Mouse (Mus musculus): ENCODE results near the gene Cdk19.

DNA sequence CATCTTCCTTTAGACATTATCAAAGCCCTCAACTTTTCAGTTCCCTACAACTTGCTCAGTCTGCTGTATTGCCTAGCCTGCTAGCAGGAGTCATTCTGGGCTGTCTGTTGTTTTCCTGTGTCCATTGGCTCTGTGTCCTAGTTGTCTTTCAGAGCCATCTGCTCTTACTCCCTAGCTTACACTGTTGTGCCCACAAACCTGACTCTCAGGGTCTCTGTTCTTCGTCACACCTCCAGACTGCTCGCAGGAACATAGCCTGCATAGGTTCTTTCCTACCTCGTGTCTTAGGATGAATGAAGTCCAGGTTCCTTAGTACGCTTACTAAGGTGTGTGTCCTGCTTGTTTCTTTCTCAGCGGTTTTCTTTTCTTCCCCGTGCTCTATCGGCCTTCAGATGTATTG is 35.5 kb downstream of the Cdk19 start:
- TF ChIP-seq CTCF (IDR thresholded peaks at IDR 0.05; ENCODE audit: control insufficient read depth, insufficient read depth, insufficient replicate concordance, low read depth, low read length) (no peak), POLR2A (IDR thresholded peaks at IDR 0.05; ENCODE audit: control insufficient read depth, low read depth, low read length) (no peak)

All from testis, adult 2 months (tissue).